Mouse (Mus musculus) myocyte (in vitro differentiated cells): ENCODE data around the gene 1110065P20Rik.

ENCODE experiments used
- CEBPB ChIP-seq: IDR thresholded peaks from 2 replicates; pipeline ENCODE4 v1.6.1; 2011; ENCODE audit warnings: mild to moderate bottlenecking, moderate library complexity; ENCODE audit not compliant: poor library complexity, insufficient read depth, severe bottlenecking
- MAX ChIP-seq: IDR thresholded peaks from one replicate; pipeline ENCODE4 v1.6.1; 2011; ENCODE audit warnings: low read depth, mild to moderate bottlenecking, control low read depth
- MYOD1 ChIP-seq, 3 experiments: IDR thresholded peaks; one replicate each; pipeline ENCODE4 v1.6.1; 2011; ENCODE audit warnings: control low read depth in 2 of 3, low read depth in 2 of 3, mild to moderate bottlenecking in 2 of 3, moderate library complexity in 1 of 3; ENCODE audit not compliant: insufficient read length in 2 of 3, control insufficient read depth in 1 of 3
- POLR2A ChIP-seq: IDR thresholded peaks from one replicate; pipeline ENCODE4 v1.6.1; 2011; ENCODE audit warnings: low read depth, mild to moderate bottlenecking, control low read depth, moderate library complexity; ENCODE audit not compliant: insufficient read length
- USF1 ChIP-seq: IDR thresholded peaks from one replicate; pipeline ENCODE4 v1.6.1; 2011; ENCODE audit warnings: low read depth, mild to moderate bottlenecking, control low read depth, moderate library complexity

- no peak for TF ChIP-seq MYOD1 (IDR thresholded peaks at IDR 0.05; ENCODE audit: control insufficient read depth in 1 of 3, insufficient read length in 2 of 3, low read depth in 2 of 3)
- TF ChIP-seq MAX = no peak
- no peak for TF ChIP-seq POLR2A
- TF ChIP-seq USF1 = no peak
- no peak for TF ChIP-seq CEBPB
Measured at GRCm38 (mm10) chr4:124838035-124838700, 12.8 kb downstream of the 1110065P20Rik start.
